Mouse (Mus musculus) macrophage (primary cell): ENCODE results near the gene Tmem168. TPM values are rescaled to one million over a fixed set of nuclear protein-coding genes. Genes with fewer than 3 reads are reported as not detected.

Experiments
- polyA plus RNA-seq: library from polyadenylated mRNA; stranded (reverse); fragments of 250-400 nt; gene quantifications from 3 replicates; pipeline ENCODE4 v1.2.4, GENCODE M21; 2018; ENCODE audit warnings: inconsistent platforms

Gene Tmem168
- polyA plus RNA-seq, 1 experiment from 2014 or later = 49.2 TPM

Other genes with a start within 250 kb of the Tmem168 start
- 18.7 to 39.1 TPM (median 18.9 TPM) in 3 replicates for gene Bmt2, start 69.9 kb upstream of the Tmem168 start, polyA plus RNA-seq
- gene Gpr85, start 231.8 kb upstream of the Tmem168 start, polyA plus RNA-seq = 2.0 to 3.1 TPM (median 2.0 TPM) in 3 replicates